Mouse (Mus musculus): ENCODE measurements around the gene Thada.
"Not testable (repeated sequence)": the region's sequence is repeated elsewhere in the genome, so short reads cannot be mapped to it uniquely, and the experiment has no call there.

The Thada gene

DNA sequence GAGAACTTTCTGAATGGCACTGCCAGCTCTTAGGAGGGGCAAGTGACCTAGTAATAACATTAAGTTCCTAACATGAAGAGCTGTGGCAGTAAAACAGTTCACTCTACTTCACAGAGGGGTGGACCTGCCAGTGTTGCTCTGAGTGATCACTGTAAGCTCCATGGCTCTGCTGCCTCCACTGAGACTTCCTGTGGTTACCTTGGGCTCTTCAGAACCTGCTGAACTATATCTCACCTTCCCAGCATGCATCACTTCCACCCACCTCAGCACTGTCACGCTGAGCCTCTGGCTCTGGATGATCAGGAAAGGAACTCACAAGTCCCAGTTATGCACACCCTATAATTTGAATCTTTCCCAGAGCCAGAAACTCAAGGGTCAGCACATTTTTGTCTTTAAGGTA lies 159.9 kb downstream of the Thada start:
- no peak for DNase-seq (ENCODE audit: inconsistent age in 2 of 2, low spot score in 1 of 2)

DNA sequence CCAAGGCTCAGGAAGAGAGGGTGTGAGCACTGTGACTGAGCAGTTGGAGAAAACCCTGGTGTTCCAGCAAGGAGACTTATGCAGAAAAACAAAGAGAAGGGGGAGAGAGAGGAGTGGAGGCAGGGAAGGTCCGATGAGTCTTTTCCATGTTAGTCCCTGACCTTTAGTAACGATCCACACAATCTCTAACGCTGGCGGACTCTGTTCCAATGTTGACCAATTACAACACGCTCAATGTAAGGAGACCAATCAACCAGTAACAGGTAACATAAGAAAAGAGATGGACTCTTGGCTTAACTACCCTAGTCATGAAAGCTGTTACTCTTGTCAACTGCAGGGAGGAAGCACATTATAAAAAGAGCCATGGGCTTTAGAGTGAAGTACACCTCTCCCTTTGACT lies 160.9 kb downstream of the Thada start:
- DNase-seq (ENCODE audit: inconsistent age in 2 of 2, low spot score in 1 of 2): no peak

DNA sequence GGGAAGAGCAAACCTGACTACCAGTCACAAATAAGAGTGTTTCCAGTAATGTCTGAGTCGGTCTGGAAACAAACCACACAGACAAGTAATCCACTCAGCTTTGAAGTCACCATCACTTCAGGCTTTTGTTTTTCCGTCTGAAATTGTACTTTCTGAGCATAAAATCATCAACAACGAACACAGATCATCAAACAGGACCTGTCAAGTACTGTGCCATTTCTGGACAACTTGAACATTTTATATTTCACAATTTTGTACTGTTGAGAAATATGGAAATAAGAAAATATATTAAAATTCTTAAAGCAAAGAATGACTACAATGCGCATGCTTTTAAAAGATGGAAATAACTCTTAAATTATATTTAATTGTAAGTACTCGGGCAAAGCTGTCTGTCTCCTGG lies 161.9 kb downstream of the Thada start:
- no peak for DNase-seq (ENCODE audit: inconsistent age in 2 of 2, low spot score in 1 of 2)

DNA sequence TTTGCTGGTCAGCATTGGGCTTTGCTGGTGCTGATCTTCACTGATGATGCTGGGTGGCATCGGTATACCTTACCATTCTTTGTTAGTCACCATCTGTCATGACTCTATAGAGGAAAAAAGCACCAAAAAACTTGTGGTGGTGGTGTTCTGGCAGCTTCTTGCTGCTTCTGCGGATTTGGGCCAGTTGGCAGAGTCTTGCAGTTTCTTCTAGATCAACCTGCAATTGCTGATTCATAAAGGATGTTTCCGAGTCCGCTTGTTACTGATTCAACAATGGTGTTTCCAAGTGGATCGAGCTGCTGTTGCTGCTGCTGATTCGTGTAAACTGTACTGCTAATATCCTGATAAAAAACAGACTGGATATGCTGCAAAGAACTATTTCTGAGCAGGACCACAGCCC lies 168.0 kb downstream of the Thada start:
- no peak for DNase-seq (ENCODE audit: inconsistent age in 2 of 2, low spot score in 1 of 2)

DNA sequence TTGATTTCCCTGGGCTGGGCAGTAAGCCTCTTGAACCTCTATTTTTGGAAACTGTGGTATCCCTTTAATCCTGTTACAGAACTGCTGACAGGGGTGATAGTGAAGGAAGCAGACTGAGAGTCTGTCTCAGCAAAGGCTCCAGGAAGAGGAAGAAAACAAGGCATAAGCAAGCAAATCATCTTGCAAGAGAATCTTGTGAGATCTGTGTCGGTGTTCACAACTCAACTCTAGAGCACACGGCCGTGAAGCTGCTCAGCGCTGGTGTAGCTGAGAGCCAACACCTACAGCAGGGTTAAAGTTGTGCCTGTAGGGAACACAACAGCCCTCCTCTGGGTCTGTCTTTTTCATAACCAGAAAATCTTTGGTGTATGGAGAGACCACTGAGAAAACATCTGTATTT lies 172.8 kb downstream of the Thada start:
- DNase-seq (ENCODE audit: inconsistent age in 2 of 2, low spot score in 1 of 2): no peak

DNA sequence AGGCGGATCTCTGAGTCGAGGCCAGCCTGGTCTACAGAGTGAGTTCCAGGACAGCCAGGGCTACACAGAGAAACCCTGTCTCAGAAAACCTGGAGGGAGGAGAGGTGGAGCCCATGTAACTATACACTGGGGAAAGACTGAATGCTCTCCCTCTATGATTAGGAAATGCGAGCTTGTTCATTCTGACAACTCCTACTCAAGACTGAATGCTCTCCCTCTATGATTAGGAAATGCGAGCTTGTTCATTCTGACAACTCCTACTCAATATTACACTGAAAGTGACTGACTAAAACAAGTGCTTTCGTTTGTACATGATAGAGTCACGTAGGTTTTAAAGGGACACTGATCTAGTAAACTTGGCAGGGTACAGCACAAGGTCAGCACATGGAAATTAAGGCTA lies 174.8 kb downstream of the Thada start:
- DNase-seq (ENCODE audit: inconsistent age in 2 of 2, low spot score in 1 of 2): not testable (repeated sequence)

DNA sequence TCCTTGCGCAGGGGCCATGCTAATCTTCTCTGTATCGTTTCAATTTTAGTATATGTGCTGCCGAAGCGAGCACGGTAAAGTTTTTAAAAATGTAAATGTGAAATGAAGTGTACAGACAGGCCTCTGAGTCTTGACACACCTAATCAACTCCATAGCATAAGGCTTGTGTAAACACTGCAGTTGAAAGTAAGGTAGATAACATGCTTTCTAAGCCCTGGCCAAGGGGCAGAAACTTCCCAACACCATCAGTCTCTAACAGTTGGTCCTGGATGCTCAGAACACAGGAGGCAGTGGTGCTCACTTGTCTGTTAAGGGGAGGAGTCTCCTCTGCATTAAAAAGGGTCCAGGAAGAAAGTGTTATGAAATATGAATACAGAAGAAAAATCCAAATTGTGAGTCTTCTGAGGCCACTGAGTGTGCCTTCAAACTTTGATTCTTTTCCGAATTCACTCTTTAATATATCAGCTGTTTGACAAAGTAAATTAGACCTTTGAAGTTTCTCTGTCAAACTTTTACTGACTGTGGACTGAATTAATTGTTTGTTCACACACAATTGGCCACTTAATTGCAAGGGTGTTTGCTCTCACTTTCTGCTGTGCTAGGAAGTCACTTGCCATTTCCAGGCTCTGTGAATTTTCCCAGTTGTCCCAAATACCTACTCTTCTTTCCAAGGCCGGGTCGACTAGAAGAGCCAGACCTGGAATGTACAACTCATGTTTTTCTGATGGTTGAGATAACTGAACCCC lies 178.2 kb downstream of the Thada start:
- DNase-seq (ENCODE audit: inconsistent age in 2 of 2, low spot score in 1 of 2): no peak

DNA sequence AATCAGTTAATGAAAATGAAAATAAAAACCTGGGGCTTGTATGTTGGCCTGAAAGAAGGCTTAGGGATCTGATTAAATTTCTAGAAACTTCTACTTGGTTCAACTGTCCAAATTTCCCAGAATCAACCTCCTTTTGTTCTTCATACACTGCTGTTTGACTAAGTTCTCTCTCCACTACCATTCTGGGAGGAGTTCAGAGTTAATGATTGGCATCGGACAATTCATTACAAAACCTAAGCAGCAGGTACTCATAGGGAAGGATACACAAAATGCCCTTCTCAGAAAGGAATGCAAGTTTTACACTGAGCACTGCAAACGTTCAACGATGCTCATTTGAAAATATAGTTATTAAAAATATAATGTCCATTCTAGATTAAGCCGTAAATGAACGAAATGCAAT lies 179.5 kb downstream of the Thada start:
- no peak for DNase-seq (ENCODE audit: inconsistent age in 2 of 2, low spot score in 1 of 2)

DNA sequence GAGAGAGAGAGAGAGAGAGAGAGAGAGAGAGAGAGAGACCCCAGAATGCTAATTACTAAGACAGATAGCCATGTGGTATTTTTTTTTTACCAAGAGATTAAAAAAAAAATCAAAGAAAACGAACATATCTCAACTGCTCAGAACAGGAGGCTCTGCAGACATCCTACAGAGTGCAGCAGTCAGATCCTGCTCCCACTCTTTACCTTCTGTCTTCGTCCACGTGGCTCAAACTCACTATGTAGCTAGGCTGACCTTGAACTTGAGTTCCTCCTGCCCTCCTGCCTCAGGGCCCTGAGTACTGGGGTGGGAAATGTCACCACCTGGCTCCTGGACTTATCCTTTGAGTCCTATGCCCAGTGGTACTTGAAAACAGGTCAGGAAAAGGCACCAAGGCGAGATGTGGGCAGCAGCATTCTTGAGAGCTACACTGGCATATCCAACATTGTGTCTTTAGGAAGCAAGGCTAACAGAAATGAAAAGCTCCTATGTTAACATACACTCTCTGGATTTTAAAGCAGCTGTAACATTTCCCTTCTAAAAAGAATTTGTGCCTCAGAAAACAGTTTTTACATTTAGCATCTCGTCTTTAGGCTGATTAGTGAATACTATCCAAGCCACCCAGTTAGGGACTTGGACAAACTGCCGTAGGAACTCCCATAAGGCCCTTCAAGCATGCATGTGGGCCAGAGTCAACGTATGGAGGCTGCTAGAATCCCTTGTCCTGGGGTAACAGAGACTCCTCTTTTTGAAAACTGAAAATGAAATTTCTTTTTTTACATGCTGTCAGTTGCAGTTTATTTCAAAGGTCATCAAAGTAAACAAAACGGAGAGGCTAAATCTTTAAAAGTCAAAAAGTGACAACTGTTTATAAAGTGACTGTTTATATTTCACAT lies 183.4 kb downstream of the Thada start:
- no peak for DNase-seq (ENCODE audit: inconsistent age in 2 of 2, low spot score in 1 of 2)

DNA sequence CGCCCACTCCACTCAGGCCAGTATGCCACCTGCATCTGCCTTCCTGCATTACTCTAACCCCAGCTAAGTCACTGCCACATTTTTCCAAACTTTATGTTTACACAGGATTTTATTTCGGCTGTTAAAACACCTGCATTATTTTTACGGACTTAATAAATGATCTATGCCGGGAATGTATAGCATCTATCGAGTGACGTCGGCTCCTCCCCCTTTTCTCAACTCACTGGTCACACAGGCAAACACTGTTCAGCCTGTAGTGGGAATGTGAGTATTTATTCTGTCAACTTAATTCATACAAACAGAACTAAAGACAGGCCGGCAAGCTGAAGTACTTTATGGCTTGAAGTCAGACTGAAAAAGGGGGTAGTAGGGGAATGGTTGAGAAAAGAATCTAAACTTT lies 187.0 kb downstream of the Thada start:
- no peak for DNase-seq (ENCODE audit: inconsistent age in 2 of 2, low spot score in 1 of 2)

DNA sequence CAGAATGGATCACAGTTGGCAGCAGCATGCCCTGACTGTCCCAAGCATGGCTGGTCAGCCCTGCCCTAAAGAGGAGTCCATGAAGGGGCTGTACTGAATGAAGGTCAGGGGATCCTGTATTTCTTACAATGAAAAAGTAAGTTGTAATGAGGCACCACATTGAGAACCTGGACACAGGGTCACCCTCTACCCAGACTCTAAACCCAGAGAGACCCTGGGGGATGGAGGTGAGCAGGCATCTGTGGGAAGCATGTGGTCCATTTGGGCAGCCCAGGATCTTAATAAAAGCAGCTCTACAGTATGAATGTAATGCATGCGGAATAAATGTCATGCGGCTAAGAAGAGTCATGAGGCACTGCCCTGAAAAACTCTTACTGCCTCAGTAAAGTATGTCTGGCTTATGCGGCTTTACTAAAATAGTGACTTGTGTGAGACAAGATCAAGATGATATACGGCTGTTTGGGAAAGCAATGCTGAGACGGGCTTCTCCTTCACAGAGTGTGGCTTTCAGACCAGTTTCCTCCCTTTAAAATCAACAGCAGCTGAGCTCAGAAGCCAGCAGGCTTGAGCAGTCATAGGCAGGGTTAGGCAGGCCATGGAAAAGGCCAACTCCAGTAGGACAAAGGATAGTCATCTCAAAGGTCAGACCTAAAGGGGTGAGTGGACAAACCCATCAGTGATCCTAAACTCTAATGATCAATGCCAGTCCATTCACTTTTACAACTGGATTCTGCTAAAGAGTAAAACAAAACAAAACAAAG lies 187.6 kb downstream of the Thada start:
- DNase-seq (ENCODE audit: inconsistent age in 2 of 2, low spot score in 1 of 2): no peak

DNA sequence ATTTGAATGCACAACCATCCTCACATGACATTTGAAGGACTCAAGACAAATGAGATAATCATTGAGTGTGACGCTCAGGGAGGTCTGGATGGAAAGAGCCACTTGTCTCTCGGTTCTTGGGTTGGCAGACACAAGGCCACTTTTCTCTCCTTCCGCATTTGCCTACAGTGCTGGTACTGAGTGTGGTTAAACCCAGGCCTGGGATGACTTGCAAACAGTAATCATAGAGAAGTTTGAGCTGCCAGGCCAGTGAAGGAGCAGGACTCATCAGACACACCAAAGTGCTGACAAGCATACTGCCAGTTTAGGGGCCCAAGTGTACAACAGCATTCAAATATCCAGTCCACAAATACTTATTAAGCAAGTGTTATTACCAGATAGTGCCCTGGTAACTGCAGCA lies 191.0 kb downstream of the Thada start:
- DNase-seq (ENCODE audit: inconsistent age in 2 of 2, low spot score in 1 of 2): peak in 1 of 2 experiments; percentile 66

DNA sequence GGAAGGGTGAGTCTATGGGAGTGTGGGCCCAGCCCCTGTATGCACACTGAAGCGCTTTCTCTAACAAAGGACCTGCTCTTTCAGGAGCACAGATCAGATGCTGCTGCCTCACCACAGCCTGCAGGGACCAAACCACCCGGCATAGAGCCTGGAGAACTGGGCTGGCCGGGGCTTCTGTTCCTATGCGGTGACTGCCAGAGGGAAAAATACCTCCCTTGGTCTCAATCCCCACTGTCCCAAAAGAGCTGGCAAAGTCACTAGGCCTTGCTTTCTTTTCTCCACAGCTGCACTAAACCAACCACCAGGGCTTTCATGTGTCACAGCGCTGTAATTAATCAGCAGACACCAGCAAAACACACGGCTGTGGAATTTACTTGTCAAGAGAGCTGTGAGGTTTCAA lies 191.8 kb downstream of the Thada start:
- DNase-seq (ENCODE audit: inconsistent age in 2 of 2, low spot score in 1 of 2): no peak

DNA sequence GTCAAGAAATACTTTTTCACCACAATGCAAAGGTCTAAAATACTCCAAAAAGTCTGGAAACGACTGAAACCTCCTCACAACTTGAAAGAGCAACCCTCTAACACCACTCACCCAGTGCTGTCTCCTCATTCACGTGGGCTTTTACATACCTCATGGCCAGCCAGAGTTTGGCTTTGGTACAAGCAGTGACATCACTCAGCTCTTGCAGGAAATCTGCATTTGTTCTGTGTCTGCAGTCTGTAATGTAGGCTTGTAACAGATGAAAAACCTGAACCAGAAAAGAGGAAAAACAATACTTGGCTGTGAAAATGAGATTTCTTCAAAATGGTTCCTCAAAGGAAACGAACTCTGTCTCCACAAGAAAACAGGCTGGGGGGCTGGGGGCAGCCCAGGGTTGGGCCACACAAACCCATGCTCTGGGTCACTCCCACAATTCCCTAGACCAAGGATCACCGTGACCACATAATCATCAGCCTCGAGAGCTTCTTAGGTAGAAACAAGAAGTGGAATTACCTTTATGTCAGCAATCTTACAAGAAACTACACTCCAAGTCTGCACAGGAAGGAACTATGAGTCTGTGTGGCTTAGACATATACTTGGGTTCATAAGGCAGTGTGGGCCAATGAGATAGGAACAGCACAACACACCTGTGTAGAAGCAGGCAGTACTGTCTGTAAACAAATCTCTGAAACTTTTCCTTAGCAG lies 193.3 kb downstream of the Thada start:
- DNase-seq (ENCODE audit: inconsistent age in 2 of 2, low spot score in 1 of 2): peak; percentile 39 to 64

DNA sequence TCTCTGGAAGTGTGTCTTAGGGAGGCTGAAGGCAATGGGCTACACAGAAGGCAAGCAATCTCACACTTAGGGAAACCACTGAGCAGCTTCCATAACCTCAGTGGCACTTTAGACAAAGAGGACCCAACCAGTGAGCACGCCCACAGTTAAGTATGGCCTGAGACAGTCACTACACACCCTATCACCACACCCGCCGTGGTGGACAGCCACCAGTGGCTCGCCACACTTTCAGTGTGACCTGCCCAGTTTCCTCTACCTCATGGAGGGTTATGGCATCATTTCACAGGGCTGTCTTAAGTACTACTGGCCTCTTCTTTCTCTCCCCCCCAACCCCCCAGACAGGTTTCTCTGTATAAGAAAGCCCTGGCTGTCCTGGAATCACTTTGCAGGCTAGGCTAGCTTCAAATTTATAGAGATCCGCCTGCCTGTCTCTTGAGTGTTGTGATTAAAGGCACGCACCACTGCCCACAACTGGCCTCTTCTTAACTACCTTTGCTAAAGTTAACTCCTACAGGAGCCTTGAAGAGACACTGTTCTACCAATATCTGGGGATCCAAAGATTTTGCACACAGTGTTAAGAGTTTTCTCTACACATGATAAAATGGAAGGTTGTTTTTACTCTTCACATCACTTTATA lies 194.3 kb downstream of the Thada start:
- DNase-seq (ENCODE audit: inconsistent age in 2 of 2, low spot score in 1 of 2): no peak

DNA sequence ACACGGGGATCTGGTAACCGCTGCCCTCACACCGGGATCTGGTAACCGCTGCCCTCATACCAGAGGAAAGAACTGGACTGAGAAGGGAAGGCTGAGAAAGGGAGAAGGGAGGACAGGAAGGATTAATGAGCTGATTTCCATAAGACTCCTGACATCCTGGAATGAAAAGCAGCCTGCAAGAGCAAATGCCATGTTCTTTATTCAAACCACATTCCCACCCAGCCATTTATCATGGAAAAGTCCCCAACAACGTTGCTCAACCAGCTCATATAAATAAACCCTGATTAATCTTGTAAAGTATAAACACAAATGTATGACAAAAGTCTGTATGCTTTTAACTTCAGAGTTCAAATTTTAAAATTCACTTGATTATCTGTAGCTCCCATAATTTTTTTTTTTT lies 196.3 kb downstream of the Thada start:
- DNase-seq (ENCODE audit: inconsistent age in 2 of 2, low spot score in 1 of 2): no peak

DNA sequence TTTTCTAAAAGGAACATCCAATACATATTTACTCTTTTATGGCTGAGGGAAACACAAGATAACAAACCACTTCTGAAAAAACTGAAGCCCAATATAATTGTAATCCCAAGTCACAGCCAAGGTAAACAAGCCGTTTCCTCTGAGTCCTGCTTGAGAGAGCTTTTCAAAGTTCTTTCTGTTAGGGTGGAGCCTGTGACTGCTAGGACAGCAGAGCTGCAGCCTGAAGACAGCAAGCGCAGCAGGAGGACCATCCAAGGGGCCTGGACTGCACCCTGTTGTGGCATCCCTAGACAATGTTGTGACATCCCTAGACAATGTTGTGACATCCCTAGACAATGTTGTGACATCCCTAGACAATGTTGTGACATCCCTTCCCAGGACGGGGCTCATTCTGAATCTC lies 197.6 kb downstream of the Thada start:
- peak in 1 of 2 experiments; percentile 50 for DNase-seq (ENCODE audit: inconsistent age in 2 of 2, low spot score in 1 of 2)

DNA sequence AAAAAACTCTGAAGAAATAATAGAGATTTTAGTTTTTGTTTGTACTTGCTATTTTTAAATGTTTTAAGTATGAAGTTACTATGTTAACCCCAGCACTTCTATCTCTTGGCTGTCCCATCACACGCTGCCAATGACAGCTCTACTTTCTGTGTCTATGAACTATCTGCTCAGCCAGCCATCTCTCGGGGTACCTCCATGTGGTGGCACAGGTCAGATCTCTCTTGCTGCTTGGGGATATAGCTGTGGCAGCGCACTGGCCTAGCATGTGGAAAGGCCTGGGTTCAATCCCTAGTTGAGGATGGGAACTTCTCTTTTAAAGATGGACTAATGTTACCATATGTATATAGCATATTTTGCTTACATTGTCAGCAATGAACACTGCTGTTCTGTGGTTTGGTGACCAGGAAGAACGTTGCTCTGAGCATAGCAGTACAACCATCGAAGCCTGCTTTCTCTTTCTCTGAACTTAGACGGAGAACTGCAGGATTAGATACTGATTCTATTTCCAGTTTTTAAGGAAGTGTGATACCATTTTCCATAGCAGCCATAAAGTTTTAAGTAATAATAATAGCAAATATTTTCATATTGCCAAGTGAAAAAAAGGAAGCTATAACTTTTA lies 198.4 kb downstream of the Thada start:
- peak in 1 of 2 experiments; percentile 21 for DNase-seq (ENCODE audit: inconsistent age in 2 of 2, low spot score in 1 of 2)

DNA sequence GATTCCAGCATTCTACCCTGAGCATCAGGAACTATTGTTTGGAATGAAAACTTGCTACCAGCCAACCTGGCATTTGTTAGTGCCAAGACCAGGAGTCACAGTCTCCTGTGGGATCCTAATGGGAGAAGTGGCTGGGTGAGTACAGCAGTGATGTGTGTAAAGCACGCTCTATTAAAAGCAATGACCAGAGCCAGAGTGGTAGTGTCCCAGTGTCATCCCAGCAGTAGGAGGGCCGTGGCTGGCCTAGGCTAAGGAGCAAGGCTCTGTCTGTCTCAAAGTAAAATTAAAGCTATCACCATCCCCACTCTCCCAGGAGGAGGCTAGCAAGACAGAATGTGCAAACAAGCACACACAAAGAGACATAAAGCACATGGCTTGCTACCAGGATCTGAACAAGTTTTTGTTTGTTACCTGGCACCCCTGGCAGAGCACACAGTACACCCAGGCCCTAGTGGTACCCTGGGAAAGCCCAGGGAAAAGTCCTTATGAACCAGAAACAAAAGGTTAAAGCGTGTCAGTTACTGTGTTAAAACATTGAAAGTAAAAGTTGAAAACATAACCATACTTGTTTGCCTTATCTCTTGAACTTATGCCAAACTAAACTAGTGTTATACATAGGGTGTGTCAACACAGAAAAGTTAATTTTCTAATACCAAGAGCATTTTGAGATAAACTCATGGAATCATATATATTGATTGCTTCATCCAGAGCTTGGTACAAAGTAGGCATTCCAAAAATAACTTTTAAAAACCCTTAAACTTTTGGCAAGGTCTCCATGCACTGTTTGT lies 199.7 kb downstream of the Thada start:
- DNase-seq (ENCODE audit: inconsistent age in 2 of 2, low spot score in 1 of 2): peak in 1 of 2 experiments; percentile 30
